Comparison of ENCODE assay signal across 29 mouse cellular contexts in genomic region chr19:21566484-21566883, GRCm38 (mm10).
"Had no signal": no experiment of that assay in that cellular context is flagged by ENCODE, and none has a peak within 500 bp of the region (broad histone marks: within the 10 kb centered on the region; RNA-seq: fewer than 3 reads in every experiment).

No protein-coding gene starts in this region.

- H3K9me3 ChIP-seq: heart, embryonic 10.5 days; hindbrain, embryonic 10.5 days; hindbrain, embryonic 12.5 days; intestine, embryonic 15.5 days; kidney, embryonic 15.5 days; limb, embryonic 13.5 days; limb, embryonic 15.5 days; liver, embryonic 12.5 days had no signal

- H3K27me3 ChIP-seq: heart, embryonic 12.5 days; hindbrain, embryonic 12.5 days; intestine, embryonic 15.5 days; kidney, embryonic 15.5 days; limb, embryonic 13.5 days; limb, embryonic 15.5 days; liver, embryonic 12.5 days had no signal

- ATAC-seq: hindbrain, embryonic 16.5 days; inflammation-experienced regulatory T-cells, adult 6 months; intestine, embryonic 15.5 days; liver, embryonic 12.5 days had no signal

- H3K4me2 ChIP-seq: heart, embryonic 12.5 days; hindbrain, embryonic 12.5 days; hindbrain, embryonic 14.5 days; intestine, embryonic 15.5 days; kidney, embryonic 15.5 days; limb, embryonic 13.5 days; limb, embryonic 15.5 days; liver, embryonic 12.5 days had no signal

- H3K9ac ChIP-seq: heart, embryonic 12.5 days; hindbrain, embryonic 12.5 days; hindbrain, embryonic 14.5 days; intestine, embryonic 15.5 days; kidney, embryonic 15.5 days; limb, embryonic 13.5 days; limb, embryonic 15.5 days; liver, embryonic 12.5 days; liver, embryonic 14.5 days had no signal

- DNase-seq: gastrocnemius, adult 2 months; gastrocnemius, postnatal 10 days; gastrocnemius, postnatal 25 days; heart, adult 11 months; heart, adult 2 months; heart, postnatal 10 days; heart, postnatal 4 days; kidney, adult 11 months; kidney, adult 2 months; kidney, adult 9 months; kidney, postnatal 14 days; kidney, postnatal 36 days; layer of hippocampus, adult 9-11 months; layer of hippocampus, postnatal 36 days; left cerebral cortex, postnatal 4 days had no signal

- H3K36me3 ChIP-seq: heart, embryonic 10.5 days; heart, embryonic 12.5 days; hindbrain, embryonic 10.5 days; hindbrain, embryonic 12.5 days; intestine, embryonic 15.5 days; kidney, embryonic 15.5 days; limb, embryonic 13.5 days; limb, embryonic 15.5 days; liver, embryonic 12.5 days had no signal

- H3K4me3 ChIP-seq: gastrocnemius, adult 2 months; heart, adult 2 months; heart, embryonic 10.5 days; heart, embryonic 12.5 days; hindbrain, embryonic 10.5 days; hindbrain, embryonic 12.5 days; intestine, embryonic 15.5 days; kidney, embryonic 15.5 days; limb, embryonic 13.5 days; limb, embryonic 15.5 days had no signal

- H3K27ac ChIP-seq: gastrocnemius, adult 2 months; heart, adult 2 months; heart, embryonic 10.5 days; hindbrain, embryonic 10.5 days; hindbrain, embryonic 12.5 days; hindbrain, embryonic 14.5 days; intestine, embryonic 15.5 days; kidney, embryonic 15.5 days; kidney, postnatal 0 days; limb, embryonic 13.5 days; limb, embryonic 15.5 days; liver, embryonic 12.5 days; liver, embryonic 14.5 days had no signal

- H3K4me1 ChIP-seq: hindbrain, embryonic 12.5 days; intestine, embryonic 15.5 days; limb, embryonic 15.5 days had no signal
